Mouse (Mus musculus) CH12.LX (cell line): ENCODE data around the gene Myoc.

Experiments used
- BHLHE40 ChIP-seq: IDR thresholded peaks from 2 replicates; pipeline ENCODE4 v1.6.1; 2011; ENCODE audit warnings: mild to moderate bottlenecking, low read depth, low read length, improper control_type of control experiment
- CTCF ChIP-seq, 2 experiments: IDR thresholded peaks in 1 of 2; conservative IDR thresholded peaks in 1 of 2; 2 replicates each; pipeline ENCODE4 v1.5.1; 2011 to 2012; ENCODE audit warnings: low read depth in 2 of 2, low read length in 2 of 2, improper control_type of control experiment in 1 of 2, inconsistent platforms in 1 of 2, mild to moderate bottlenecking in 1 of 2, moderate library complexity in 1 of 2
- E2F4 ChIP-seq: IDR thresholded peaks from 2 replicates; pipeline ENCODE4 v1.6.1; 2011; ENCODE audit warnings: low read depth, low read length, improper control_type of control experiment; ENCODE audit not compliant: insufficient replicate concordance
- GABPA ChIP-seq: IDR thresholded peaks from 2 replicates; pipeline ENCODE4 v1.6.1; 2012; ENCODE audit warnings: low read depth, low read length, improper control_type of control experiment, inconsistent platforms; ENCODE audit not compliant: insufficient replicate concordance
- MYC ChIP-seq: IDR thresholded peaks from 2 replicates; pipeline ENCODE4 v1.6.1; 2011; ENCODE audit warnings: low read depth, mild to moderate bottlenecking, improper control_type of control experiment, low read length
- POLR2A ChIP-seq: IDR thresholded peaks from 2 replicates; pipeline ENCODE4 v1.6.1; 2011; ENCODE audit warnings: low read depth, mild to moderate bottlenecking, improper control_type of control experiment, low read length
- SIN3A ChIP-seq: IDR thresholded peaks from 2 replicates; pipeline ENCODE4 v1.6.1; 2012; ENCODE audit warnings: low read length, improper control_type of control experiment, inconsistent platforms
- ZC3H11A ChIP-seq: IDR thresholded peaks from 2 replicates; pipeline ENCODE4 v1.6.1; 2012; ENCODE audit warnings: low read depth, mild to moderate bottlenecking, inconsistent platforms, low read length, improper control_type of control experiment

DNA sequence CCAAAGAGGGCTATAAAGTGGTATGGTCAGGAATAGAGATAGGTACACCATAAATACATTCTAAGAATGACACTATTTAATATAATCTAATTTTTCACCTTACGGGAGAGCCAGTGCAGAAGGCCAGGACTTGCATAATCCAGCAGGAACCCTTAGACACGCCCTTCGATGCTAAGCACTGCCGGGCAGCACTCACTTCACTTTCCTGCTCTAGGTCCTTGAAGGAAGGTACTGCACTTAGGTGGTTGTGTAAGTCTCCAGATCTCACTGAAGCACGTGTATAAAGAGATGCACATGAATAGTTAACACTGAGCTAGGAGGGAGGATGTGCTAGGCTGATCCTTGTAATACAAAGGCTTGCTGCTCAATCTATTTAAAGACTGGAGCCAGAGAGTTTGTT lies 39.3 kb upstream of the Myoc start:
- TF ChIP-seq GABPA (no peak), ZC3H11A (no peak), E2F4 (no peak), MYC (no peak), CTCF (conservative IDR thresholded peaks at IDR 0.05 in 1 of 2, IDR thresholded peaks at IDR 0.05 in 1 of 2; ENCODE audit: low read depth in 2 of 2, low read length in 2 of 2) (no peak), SIN3A (no peak), POLR2A (no peak), BHLHE40 (no peak)
